Mouse (Mus musculus) midbrain, embryonic 16.5 days (tissue): ENCODE measurements around the gene March4. TPM values are rescaled to one million over a fixed set of nuclear protein-coding genes. Genes with fewer than 3 reads are reported as not detected.

Source experiments
- ATAC-seq: fragments of 200-750 bp; cut with Nextera tagmentation; 2 replicates; pipeline ENCODE4 v1.8.0; 2017; ENCODE audit warnings: moderate TSS enrichment
- H3K27ac ChIP-seq: fragments of 300-500 bp; sonication (generic); 2 replicates; pipeline ENCODE4 v1.5.1; 2014; ENCODE audit warnings: mild to moderate bottlenecking, low read length, mixed read lengths
- H3K27me3 ChIP-seq: fragments of 300-500 bp; sonication (generic); 2 replicates; pipeline ENCODE4 v1.6.1; 2014; ENCODE audit warnings: low read depth, low read length, mixed read lengths; ENCODE audit not compliant: control insufficient read depth, insufficient read depth
- H3K36me3 ChIP-seq: fragments of 300-500 bp; sonication (generic); 2 replicates; pipeline ENCODE4 v1.6.1; 2014; ENCODE audit warnings: mild to moderate bottlenecking, low read length, moderate library complexity, mixed read lengths; ENCODE audit not compliant: control insufficient read depth, insufficient read depth
- H3K4me1 ChIP-seq: fragments of 300-500 bp; sonication (generic); 2 replicates; pipeline ENCODE4 v1.6.1; 2014; ENCODE audit warnings: mild to moderate bottlenecking, low read length, mixed read lengths; ENCODE audit not compliant: control insufficient read depth, insufficient read depth
- H3K4me2 ChIP-seq: fragments of 300-500 bp; sonication (generic); 2 replicates; pipeline ENCODE4 v1.6.1; 2014; ENCODE audit warnings: mild to moderate bottlenecking, low read length, mixed read lengths
- H3K4me3 ChIP-seq: fragments of 300-500 bp; sonication (generic); 2 replicates; pipeline ENCODE4 v1.5.1; 2014; ENCODE audit warnings: low read depth, mild to moderate bottlenecking, low read length, moderate library complexity, mixed read lengths
- H3K9ac ChIP-seq: fragments of 300-500 bp; sonication (generic); 2 replicates; pipeline ENCODE4 v1.6.1; 2014; ENCODE audit warnings: low read depth, low read length, mixed read lengths
- H3K9me3 ChIP-seq: fragments of 300-500 bp; sonication (generic); replicated peaks from 2 replicates; pipeline ENCODE4 v1.6.1; 2014; ENCODE audit warnings: mild to moderate bottlenecking, low read length, mixed read lengths; ENCODE audit not compliant: control insufficient read depth, poor library complexity, severe bottlenecking
- WGBS: fragments of 180-500 bp; shearing (Covaris S2); extraction: QIAGEN DNeasy Blood & Tissue Kit; methylation state at CpG from one replicate; pipeline ENCODE4 v1.1.7; 2014; 5-methylcytosine and 5-hydroxymethylcytosine counted together
- polyA plus RNA-seq: library from polyadenylated mRNA; unstranded; fragments of >200 nt; fragmentation: Nextera tagmentation; extraction: Ambion mirVana; gene quantifications from 2 replicates; pipeline ENCODE4 v1.2.1, GENCODE M21; 2015

Gene March4
- polyA plus RNA-seq, 1 experiment from 2014 or later = 8.0 TPM

GRCm38 (mm10) chr1:72378151-72378550, 158.6 kb downstream of the March4 start:
- H3K9me3 ChIP-seq = no peaks in the 10 kb centered on the region
- no peak overlapping the region for H3K4me3 ChIP-seq
- no peak for ATAC-seq
- WGBS = 95% methylated on average over 4 of the region's 4 CpGs
- H3K27ac ChIP-seq = no peak overlapping the region
- H3K27me3 ChIP-seq = no peaks in the 10 kb centered on the region
- no peak overlapping the region for H3K4me2 ChIP-seq
- no peaks in the 10 kb centered on the region for H3K36me3 ChIP-seq
- no peaks in the 10 kb centered on the region for H3K4me1 ChIP-seq
- no peak overlapping the region for H3K9ac ChIP-seq

Other genes with a start within 250 kb of the March4 start
- 12.9 and 14.7 TPM in 2 replicates for gene Xrcc5, start 229.5 kb downstream of the March4 start, polyA plus RNA-seq
- 30.5 and 31.2 TPM in 2 replicates for gene Smarcal1, start 46.3 kb upstream of the March4 start, polyA plus RNA-seq
- 0.05 TPM in 1 of 2 replicates, not detected in the other for gene Ankar, start 163.6 kb upstream of the March4 start, polyA plus RNA-seq
- gene Rpl37a, start 174.4 kb upstream of the March4 start, polyA plus RNA-seq = 821 and 838 TPM in 2 replicates